ENCODE assay signal across 8 mouse cellular contexts in the genomic region with DNA sequence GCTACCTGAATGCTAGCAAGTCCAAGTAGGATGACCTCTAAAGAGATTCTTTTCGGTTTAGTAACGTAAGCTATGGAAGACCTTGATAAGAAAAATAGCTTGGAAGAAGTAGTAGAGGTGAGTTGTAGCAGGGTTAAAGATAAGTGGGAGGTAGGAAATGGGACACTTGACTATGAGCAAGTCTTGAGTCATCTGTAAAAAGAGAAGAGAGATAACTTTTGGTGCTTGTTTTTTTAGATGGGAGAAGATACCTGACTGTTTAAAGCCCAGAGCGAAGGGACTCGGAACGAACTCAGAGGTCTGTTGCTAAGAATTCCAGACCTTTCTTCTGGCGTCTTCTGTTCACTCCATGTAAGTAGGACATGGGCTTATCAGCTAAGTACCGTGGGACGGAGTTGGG. TPM values are rescaled to one million over a fixed set of nuclear protein-coding genes. Genes with fewer than 3 reads are reported as not detected.
DNase-seq lines count a peak whose midpoint lies in the region; ATAC-seq and TF ChIP-seq lines count a peak whose summit lies in the region.

A gene (plus strand): TSS at position 301 of the 400 bp plus-strand sequence.

- no peak for TF ChIP-seq CTCF in heart, adult 2 months (IDR thresholded peaks at IDR 0.05)
- no peak for TF ChIP-seq CTCF in ES-Bruce4 (IDR thresholded peaks at IDR 0.05; ENCODE audit: low read depth, low read length)

- peak within 1 kb of the TSS; percentile 66 for H3K27ac ChIP-seq in heart, adult 2 months
- peak within 1 kb of the TSS; percentile 89 for H3K27ac ChIP-seq in ES-Bruce4 (ENCODE audit: insufficient read depth, low read length)
- H3K27ac ChIP-seq in forebrain, embryonic 16.5 days (ENCODE audit: low read length): peak within 1 kb of the TSS; percentile 92
- H3K27ac ChIP-seq in limb, embryonic 10.5 days: peak within 1 kb of the TSS; percentile 93
- H3K27ac ChIP-seq in stomach, embryonic 16.5 days (ENCODE audit: low read length): peak within 1 kb of the TSS; percentile 85

- H3K4me1 ChIP-seq in heart, adult 2 months (ENCODE audit: control insufficient read depth, insufficient read depth, low read length): no peaks in the 10 kb centered on the region; the same call in 1 of the 2 replicates
- H3K4me1 ChIP-seq in ES-Bruce4 (ENCODE audit: control insufficient read depth, insufficient read depth, low read length): no peaks in the 10 kb centered on the region
- H3K4me1 ChIP-seq in forebrain, embryonic 16.5 days (replicated peaks; ENCODE audit: control insufficient read depth, insufficient read depth, low read length): peaks cover 20% of the 10 kb centered on the region
- H3K4me1 ChIP-seq in limb, embryonic 10.5 days: peaks cover 23% of the 10 kb centered on the region
- no peaks in the 10 kb centered on the region for H3K4me1 ChIP-seq in stomach, embryonic 16.5 days (ENCODE audit: control insufficient read depth, insufficient read depth, low read length)

- peak within 1 kb of the TSS; percentile 56 for H3K4me2 ChIP-seq in forebrain, embryonic 16.5 days (ENCODE audit: low read length)
- H3K4me2 ChIP-seq in stomach, embryonic 16.5 days (ENCODE audit: low read depth, low read length): peak within 1 kb of the TSS; percentile 52

- H3K36me3 ChIP-seq in heart, adult 2 months (ENCODE audit: control insufficient read depth, insufficient read depth, low read length): no peaks in the 10 kb centered on the region
- H3K36me3 ChIP-seq in ES-Bruce4 (ENCODE audit: control insufficient read depth, insufficient read depth, low read length, poor library complexity, severe bottlenecking): peaks cover 4% of the 10 kb centered on the region
- no peaks in the 10 kb centered on the region for H3K36me3 ChIP-seq in forebrain, embryonic 16.5 days (ENCODE audit: control insufficient read depth, insufficient read depth)
- H3K36me3 ChIP-seq in limb, embryonic 10.5 days: peaks cover 6% of the 10 kb centered on the region; the same call in 1 of the 2 replicates
- no peaks in the 10 kb centered on the region for H3K36me3 ChIP-seq in stomach, embryonic 16.5 days (ENCODE audit: control insufficient read depth, insufficient read depth, low read length)

- no peak for DNase-seq in heart, adult 2 months
- no peak for DNase-seq in heart, adult 11 months
- DNase-seq in limb, embryonic 10.5 days (ENCODE audit: low spot score): no peak
- no peak for DNase-seq in c-Kit-positive CD71-positive TER-119-positive erythroid progenitor cells, embryonic 14.5 days (ENCODE audit: low spot score)
- no peak for DNase-seq in testis, postnatal 14 days (ENCODE audit: low spot score)

- no peak for TF ChIP-seq POLR2A in heart, adult 2 months (IDR thresholded peaks at IDR 0.05; ENCODE audit: insufficient read depth, low read depth, low read length)
- TF ChIP-seq POLR2A in ES-Bruce4 (IDR thresholded peaks at IDR 0.05; ENCODE audit: insufficient read depth, low read length): no peak

- H3K79me2 ChIP-seq in heart, adult 2 months (replicated peaks; ENCODE audit: control insufficient read depth, insufficient read depth, low read length): no peaks in the 10 kb centered on the region

- 90% methylated on average over 8 of the region's 8 CpGs for WGBS in heart, adult 2 months
- WGBS in forebrain, embryonic 16.5 days: 96% methylated on average over 8 of the region's 8 CpGs
- WGBS in limb, embryonic 10.5 days: 98% methylated on average over 8 of the region's 8 CpGs
- 93% methylated on average over 8 of the region's 8 CpGs for WGBS in stomach, embryonic 16.5 days

- peak within 1 kb of the TSS; percentile 89 for H3K9ac ChIP-seq in heart, adult 2 months (ENCODE audit: low read depth, low read length)
- H3K9ac ChIP-seq in ES-Bruce4 (ENCODE audit: low read depth, poor library complexity, severe bottlenecking): peak within 1 kb of the TSS; percentile 89
- peak within 1 kb of the TSS; percentile 62 for H3K9ac ChIP-seq in forebrain, embryonic 16.5 days (replicated peaks; ENCODE audit: low read depth, low read length)
- peak within 1 kb of the TSS; percentile 84 for H3K9ac ChIP-seq in stomach, embryonic 16.5 days (ENCODE audit: low read length)

- H3K9me3 ChIP-seq in ES-Bruce4 (replicated peaks; ENCODE audit: control insufficient read depth, insufficient read depth, low read length, poor library complexity, severe bottlenecking): no peaks in the 10 kb centered on the region
- no peaks in the 10 kb centered on the region for H3K9me3 ChIP-seq in forebrain, embryonic 16.5 days (ENCODE audit: control insufficient read depth, low read length)
- H3K9me3 ChIP-seq in limb, embryonic 10.5 days (replicated peaks): 0 out of 2 replicates have a peak, but pooled peaks cover 2% of the 10 kb centered on the region
- no peaks in the 10 kb centered on the region for H3K9me3 ChIP-seq in stomach, embryonic 16.5 days (replicated peaks; ENCODE audit: control insufficient read depth, low read length)

- no peak for TF ChIP-seq EP300 in heart, adult 2 months (IDR thresholded peaks at IDR 0.05; ENCODE audit: insufficient read depth, low read depth, low read length)
- TF ChIP-seq EP300 in ES-Bruce4 (IDR thresholded peaks at IDR 0.05; ENCODE audit: insufficient read depth, low read depth, low read length): no peak

- H3K27me3 ChIP-seq in heart, adult 2 months (ENCODE audit: control insufficient read depth, insufficient read depth, low read length): no peaks in the 10 kb centered on the region
- H3K27me3 ChIP-seq in ES-Bruce4 (ENCODE audit: control insufficient read depth, insufficient read depth, low read length, poor library complexity, severe bottlenecking): no peaks in the 10 kb centered on the region
- no peaks in the 10 kb centered on the region for H3K27me3 ChIP-seq in forebrain, embryonic 16.5 days (replicated peaks; ENCODE audit: control insufficient read depth, insufficient read depth, low read length)
- peaks cover 70% of the 10 kb centered on the region for H3K27me3 ChIP-seq in limb, embryonic 10.5 days (ENCODE audit: low read depth, poor library complexity, severe bottlenecking)
- H3K27me3 ChIP-seq in stomach, embryonic 16.5 days (ENCODE audit: control insufficient read depth, insufficient read depth, low read length): no peaks in the 10 kb centered on the region; the same call in 1 of the 2 replicates

- H3K4me3 ChIP-seq in heart, adult 2 months: peak within 1 kb of the TSS; percentile 62
- peak within 1 kb of the TSS; percentile 86 for H3K4me3 ChIP-seq in ES-Bruce4 (ENCODE audit: low read depth, low read length)
- H3K4me3 ChIP-seq in forebrain, embryonic 16.5 days (replicated peaks; ENCODE audit: low read length): peak within 1 kb of the TSS; percentile 57
- peak within 1 kb of the TSS; percentile 74 for H3K4me3 ChIP-seq in limb, embryonic 10.5 days
- peak within 1 kb of the TSS; percentile 63 for H3K4me3 ChIP-seq in stomach, embryonic 16.5 days (replicated peaks; ENCODE audit: low read length)

- no peak for ATAC-seq in forebrain, embryonic 16.5 days
- no peak for ATAC-seq in stomach, embryonic 16.5 days (ENCODE audit: insufficient read depth, low FRiP score)

- intact Hi-C loops in heart, adult 2 months (cut with DNase I): loop anchor here (5.0 kb wide), 2 partner anchors 51 to 79 kb away; a partner anchor contains a TSS

RNA-seq across cellular contexts. Expression of the gene that starts here (rescaled TPM):
- 10 to 100 TPM in 1 of 2 experiments, 1 to 10 TPM in 1; 8.4 to 10.3 TPM for total RNA-seq in heart, adult 2 months (2021)
- 8.9 and 10.1 TPM in 2 replicates for polyA plus RNA-seq in heart, adult 2 months (2012; rRNA removed)
- polyA plus RNA-seq in ES-Bruce4 (2011; ENCODE audit: insufficient read depth, insufficient read length, low read depth, missing spikeins): 89.9 and 92.5 TPM in 2 replicates
- 10.0 and 10.9 TPM in 2 replicates for polyA plus RNA-seq in forebrain, embryonic 16.5 days (2015; fragmentation: Nextera tagmentation; extraction: Ambion mirVana)
- 15.3 and 17.0 TPM in 2 replicates for polyA plus RNA-seq in limb, embryonic 10.5 days (2016; fragmentation: Nextera tagmentation; extraction: Ambion mirVana)
- 5.5 and 6.7 TPM in 2 replicates for polyA plus RNA-seq in stomach, embryonic 16.5 days (2015; fragmentation: Nextera tagmentation; extraction: Ambion mirVana)
